Mouse (Mus musculus): ENCODE data around the gene Nedd4. TPM values are rescaled to one million over a fixed set of nuclear protein-coding genes. Genes with fewer than 3 reads are reported as not detected.
A peak's percentile ranks its signal among the peaks of the same experiment; 100 is the strongest.

The Nedd4 gene
- polyA plus RNA-seq (2015; fragmentation: Nextera tagmentation; extraction: Ambion mirVana), result 436 and 451 TPM in 2 replicates

- Histone ChIP-seq H3K36me3 (replicated peaks) (no peaks in the 10 kb centered on the region; the same call in 1 of the 2 replicates), H3K4me1 (peaks cover 44% of the 10 kb centered on the region), H3K9me3 (no peaks in the 10 kb centered on the region), H3K4me3 (peak within 1 kb of the TSS; percentile 88), H3K9ac (peak within 1 kb of the TSS; percentile 77), H3K27ac (peak within 1 kb of the TSS; percentile 98), H3K27me3 (replicated peaks) (no peaks in the 10 kb centered on the region), H3K4me2 (peak within 1 kb of the TSS; percentile 79)
- ATAC-seq (replicated peaks), result peak; percentile 93
- under 1% methylated on average over 76 of the region's 83 CpGs for WGBS
Measured at GRCm38 (mm10) chr9:72661895-72662661, at the start of gene Nedd4. TSS of gene Nedd4 (plus strand) at chr9:72662346.

- H3K27ac ChIP-seq, result no peak overlapping the region
- no peaks in the 10 kb centered on the region for H3K27me3 ChIP-seq (replicated peaks)
- ATAC-seq (replicated peaks), result no peak
- H3K9ac ChIP-seq, result no peak overlapping the region
- H3K4me1 ChIP-seq, result no peaks in the 10 kb centered on the region
- 68% methylated on average over 2 of the region's 2 CpGs for WGBS
- H3K36me3 ChIP-seq (replicated peaks), result peaks cover 28% of the 10 kb centered on the region
- no peak overlapping the region for H3K4me2 ChIP-seq
- H3K9me3 ChIP-seq, result no peaks in the 10 kb centered on the region
- no peak overlapping the region for H3K4me3 ChIP-seq
Measured at GRCm38 (mm10) chr9:72613884-72614283, 48.3 kb upstream of the Nedd4 start.

GRCm38 (mm10) chr9:72614786-72615480, 47.2 kb upstream of the Nedd4 start:
- Histone ChIP-seq H3K27ac (peak overlapping the region; percentile 30), H3K27me3 (replicated peaks) (no peaks in the 10 kb centered on the region), H3K4me3 (no peak overlapping the region), H3K9ac (no peak overlapping the region), H3K36me3 (replicated peaks) (peaks cover 32% of the 10 kb centered on the region), H3K4me1 (no peaks in the 10 kb centered on the region), H3K9me3 (no peaks in the 10 kb centered on the region), H3K4me2 (no peak overlapping the region)
- no peak for ATAC-seq (replicated peaks)
- 61% methylated on average over 6 of the region's 6 CpGs for WGBS

DNA sequence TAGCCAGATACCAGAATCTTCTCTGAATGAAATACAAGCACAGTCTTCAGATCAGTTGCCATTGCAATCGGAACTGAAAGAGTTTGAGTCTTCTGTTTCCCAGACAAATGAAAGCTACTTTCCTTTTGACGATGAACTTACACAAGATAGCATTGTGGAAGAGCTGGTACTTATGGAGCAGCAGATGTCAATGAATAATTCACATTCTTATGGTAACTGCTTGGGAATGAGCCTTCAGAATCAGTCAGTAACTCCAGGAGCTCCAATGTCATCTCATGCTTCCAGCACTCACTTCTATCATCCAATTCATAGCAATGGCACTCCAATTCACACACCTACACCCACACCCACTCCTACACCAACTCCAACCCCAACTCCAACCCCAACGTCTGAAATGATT, 44.1 kb upstream of the Nedd4 start:
- no peak for ATAC-seq (replicated peaks)
- H3K9ac ChIP-seq, result no peak overlapping the region
- WGBS, result 82% methylated on average over 3 of the region's 3 CpGs
- H3K9me3 ChIP-seq, result no peaks in the 10 kb centered on the region
- H3K36me3 ChIP-seq (replicated peaks), result peaks cover 30% of the 10 kb centered on the region
- no peak overlapping the region for H3K4me2 ChIP-seq
- H3K4me3 ChIP-seq, result no peak overlapping the region
- H3K4me1 ChIP-seq, result no peaks in the 10 kb centered on the region
- no peaks in the 10 kb centered on the region for H3K27me3 ChIP-seq (replicated peaks)
- H3K27ac ChIP-seq, result no peak overlapping the region

- peaks cover 10% of the 10 kb centered on the region; the same call in 1 of the 2 replicates for H3K36me3 ChIP-seq (replicated peaks)
- no peak for ATAC-seq (replicated peaks)
- 95% methylated on average over 1 of the region's 1 CpGs for WGBS
- H3K4me1 ChIP-seq, result no peaks in the 10 kb centered on the region
- H3K27me3 ChIP-seq (replicated peaks), result no peaks in the 10 kb centered on the region
- H3K9ac ChIP-seq, result no peak overlapping the region
- no peak overlapping the region for H3K4me2 ChIP-seq
- H3K4me3 ChIP-seq, result no peak overlapping the region
- H3K27ac ChIP-seq, result no peak overlapping the region
- H3K9me3 ChIP-seq, result no peaks in the 10 kb centered on the region
Measured at GRCm38 (mm10) chr9:72623605-72624004, 38.5 kb upstream of the Nedd4 start.

- Histone ChIP-seq H3K27me3 (replicated peaks) (no peaks in the 10 kb centered on the region), H3K4me1 (no peaks in the 10 kb centered on the region), H3K9ac (no peak overlapping the region), H3K4me3 (no peak overlapping the region), H3K36me3 (replicated peaks) (no peaks in the 10 kb centered on the region), H3K27ac (no peak overlapping the region), H3K9me3 (no peaks in the 10 kb centered on the region), H3K4me2 (no peak overlapping the region)
- no peak for ATAC-seq (replicated peaks)
- WGBS, result 19% methylated on average over 1 of the region's 1 CpGs
Measured at GRCm38 (mm10) chr9:72627598-72627997, 34.5 kb upstream of the Nedd4 start.

DNA sequence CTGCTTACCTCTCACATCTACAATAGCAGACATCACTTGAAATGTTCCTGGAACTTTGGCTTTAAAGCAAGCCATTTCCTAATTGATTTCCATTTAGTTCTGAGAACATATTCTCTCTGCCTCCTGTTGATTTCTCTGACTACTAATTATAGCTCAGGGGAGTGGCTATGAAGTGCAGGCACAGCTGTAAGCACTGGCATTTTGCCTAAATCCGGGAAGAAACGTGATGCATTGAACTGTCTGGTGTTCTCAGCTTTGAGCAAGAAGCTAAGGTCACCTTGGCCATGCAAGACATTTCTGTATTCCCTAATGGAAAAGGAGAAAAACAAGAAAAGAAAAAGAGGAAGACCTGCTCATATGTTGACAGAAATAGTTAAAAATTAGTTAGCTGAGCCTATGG, 33.6 kb upstream of the Nedd4 start:
- Histone ChIP-seq H3K27ac (no peak overlapping the region; the same call in 1 of the 2 replicates), H3K4me2 (no peak overlapping the region)

DNA sequence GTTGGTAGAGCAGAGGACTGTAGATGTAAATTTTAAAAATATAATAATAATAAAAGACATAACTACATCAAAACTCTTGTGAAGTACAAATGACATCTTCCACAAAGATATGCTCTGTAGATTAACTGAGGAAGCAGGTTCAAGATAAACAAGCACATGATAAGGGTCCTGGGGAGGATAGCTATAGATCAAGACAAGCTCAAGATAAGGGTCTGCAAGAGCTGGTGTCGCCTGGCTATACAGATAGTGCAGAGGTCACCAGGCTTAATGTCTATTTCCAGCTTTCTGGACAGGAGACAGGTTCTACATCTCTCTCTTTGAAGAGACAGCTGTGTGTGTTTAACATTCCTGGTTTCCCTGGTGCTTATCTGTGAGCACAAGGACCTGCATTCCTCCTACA, 29.9 kb upstream of the Nedd4 start:
- 84% methylated on average over 1 of the region's 1 CpGs for WGBS
- Histone ChIP-seq H3K4me2 (no peak overlapping the region), H3K4me3 (no peak overlapping the region), H3K27me3 (replicated peaks) (no peaks in the 10 kb centered on the region), H3K36me3 (replicated peaks) (no peaks in the 10 kb centered on the region), H3K27ac (no peak overlapping the region), H3K9ac (no peak overlapping the region), H3K9me3 (no peaks in the 10 kb centered on the region), H3K4me1 (no peaks in the 10 kb centered on the region)
- ATAC-seq (replicated peaks), result no peak

More for the DNA sequence above, 33.6 kb upstream of the Nedd4 start:
- Histone ChIP-seq H3K4me3 (no peak overlapping the region), H3K27me3 (replicated peaks) (no peaks in the 10 kb centered on the region), H3K9me3 (no peaks in the 10 kb centered on the region), H3K36me3 (replicated peaks) (no peaks in the 10 kb centered on the region), H3K4me1 (no peaks in the 10 kb centered on the region), H3K9ac (no peak overlapping the region)
- ATAC-seq (replicated peaks), result no peak
- 23% methylated on average over 2 of the region's 2 CpGs for WGBS

GRCm38 (mm10) chr9:72635134-72635533, 27.0 kb upstream of the Nedd4 start:
- H3K4me2 ChIP-seq, result no peak overlapping the region
- H3K4me3 ChIP-seq, result no peak overlapping the region
- peaks cover 13% of the 10 kb centered on the region for H3K4me1 ChIP-seq
- H3K27ac ChIP-seq, result no peak overlapping the region
- ATAC-seq (replicated peaks), result no peak
- H3K27me3 ChIP-seq (replicated peaks), result no peaks in the 10 kb centered on the region
- no peak overlapping the region for H3K9ac ChIP-seq
- no peaks in the 10 kb centered on the region for H3K36me3 ChIP-seq (replicated peaks)
- no peaks in the 10 kb centered on the region for H3K9me3 ChIP-seq

DNA sequence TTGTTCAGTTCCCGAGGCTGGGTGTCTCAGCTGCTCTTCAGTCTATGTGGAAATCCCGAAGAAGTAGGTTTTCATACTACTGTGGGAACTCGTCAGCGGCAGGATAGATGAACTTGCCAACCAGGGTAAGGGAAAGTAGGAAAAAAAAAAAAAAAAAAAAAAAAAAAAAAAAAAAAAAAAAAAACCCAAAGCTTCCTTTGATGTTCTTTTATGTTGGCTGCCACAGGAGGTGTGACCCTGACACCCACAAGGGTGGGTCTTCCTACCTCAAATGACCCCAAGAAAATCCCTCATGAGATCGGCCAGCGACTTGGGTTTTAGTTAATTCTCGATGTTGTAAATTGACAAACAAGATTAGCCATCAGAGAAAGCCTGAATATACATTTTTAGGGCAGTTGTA, 25.6 kb upstream of the Nedd4 start:
- no peak overlapping the region for H3K9ac ChIP-seq
- no peak for ATAC-seq (replicated peaks)
- no peak overlapping the region for H3K27ac ChIP-seq
- no peaks in the 10 kb centered on the region for H3K36me3 ChIP-seq (replicated peaks)
- H3K4me3 ChIP-seq, result no peak overlapping the region
- H3K4me1 ChIP-seq, result peaks cover 24% of the 10 kb centered on the region
- 83% methylated on average over 7 of the region's 7 CpGs for WGBS
- no peak overlapping the region for H3K4me2 ChIP-seq
- H3K27me3 ChIP-seq (replicated peaks), result no peaks in the 10 kb centered on the region
- no peaks in the 10 kb centered on the region for H3K9me3 ChIP-seq

DNA sequence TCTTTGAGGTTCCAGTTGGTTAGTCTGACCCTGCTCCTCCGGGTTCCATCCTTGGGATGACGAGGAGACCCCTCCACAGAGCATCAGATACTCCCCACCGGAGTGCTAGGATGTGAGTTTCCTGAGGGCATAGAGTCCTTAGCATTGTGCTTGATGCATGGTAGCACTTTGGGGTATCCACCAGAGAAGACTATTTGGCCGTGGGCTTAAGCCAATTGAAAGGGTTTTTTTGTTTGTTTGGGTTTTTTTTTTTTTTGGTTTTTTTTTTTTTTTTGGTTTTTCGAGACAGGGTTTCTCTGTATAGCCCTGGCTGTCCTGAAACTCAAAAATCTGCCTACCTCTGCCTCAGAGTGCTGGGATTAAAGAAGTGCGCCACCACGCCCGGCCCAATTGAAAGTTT, 24.9 kb upstream of the Nedd4 start:
- Histone ChIP-seq H3K4me2 (no peak overlapping the region), H3K4me1 (peaks cover 24% of the 10 kb centered on the region), H3K27ac (no peak overlapping the region), H3K27me3 (replicated peaks) (no peaks in the 10 kb centered on the region), H3K9me3 (no peaks in the 10 kb centered on the region), H3K36me3 (replicated peaks) (no peaks in the 10 kb centered on the region), H3K9ac (no peak overlapping the region), H3K4me3 (no peak overlapping the region)
- WGBS, result 80% methylated on average over 8 of the region's 8 CpGs
- no peak for ATAC-seq (replicated peaks)

- WGBS, result 25% methylated on average over 9 of the region's 9 CpGs
- H3K4me1 ChIP-seq, result peaks cover 24% of the 10 kb centered on the region
- H3K27me3 ChIP-seq (replicated peaks), result no peaks in the 10 kb centered on the region
- H3K4me3 ChIP-seq, result peak overlapping the region; percentile 30
- H3K36me3 ChIP-seq (replicated peaks), result no peaks in the 10 kb centered on the region
- H3K4me2 ChIP-seq, result peak overlapping the region; percentile 56
- no peaks in the 10 kb centered on the region for H3K9me3 ChIP-seq
- H3K27ac ChIP-seq, result peak overlapping the region; percentile 91
- H3K9ac ChIP-seq, result peak overlapping the region; percentile 22
- peak; percentile 90 for ATAC-seq (replicated peaks)
Measured at GRCm38 (mm10) chr9:72638951-72639842, 22.9 kb upstream of the Nedd4 start.
